Mouse (Mus musculus) kidney, postnatal 4 days (tissue): ENCODE measurements around the gene Gpha2.

ENCODE experiments used
- DNase-seq, 2 experiments: peaks; one replicate each; pipeline ENCODE4 v3.0.0; 2021; ENCODE audit warnings: mixed read lengths in 2 of 2

Gpha2 gene

DNA sequence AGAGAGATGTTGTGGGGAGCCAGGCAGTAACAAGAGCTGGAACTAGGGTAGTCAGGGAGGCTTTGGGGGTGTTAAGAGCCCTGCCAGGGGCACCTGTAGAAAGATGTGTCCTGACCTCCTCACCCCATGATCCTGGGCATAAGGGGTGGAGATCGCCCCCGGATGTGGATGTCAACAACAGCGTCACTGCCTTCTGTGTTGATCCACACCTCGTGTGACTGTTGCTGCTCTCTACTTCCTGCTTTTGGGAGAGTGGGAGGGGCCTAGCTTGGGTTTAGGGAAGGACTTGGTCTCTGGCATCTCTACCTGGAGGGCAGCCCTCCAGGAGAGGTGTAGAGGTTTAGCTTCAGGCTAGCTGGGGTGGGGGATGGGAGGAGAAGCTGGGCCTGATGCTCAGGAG is 16.1 kb downstream of the Gpha2 start:
- DNase-seq: peak; percentile 53 to 70

DNA sequence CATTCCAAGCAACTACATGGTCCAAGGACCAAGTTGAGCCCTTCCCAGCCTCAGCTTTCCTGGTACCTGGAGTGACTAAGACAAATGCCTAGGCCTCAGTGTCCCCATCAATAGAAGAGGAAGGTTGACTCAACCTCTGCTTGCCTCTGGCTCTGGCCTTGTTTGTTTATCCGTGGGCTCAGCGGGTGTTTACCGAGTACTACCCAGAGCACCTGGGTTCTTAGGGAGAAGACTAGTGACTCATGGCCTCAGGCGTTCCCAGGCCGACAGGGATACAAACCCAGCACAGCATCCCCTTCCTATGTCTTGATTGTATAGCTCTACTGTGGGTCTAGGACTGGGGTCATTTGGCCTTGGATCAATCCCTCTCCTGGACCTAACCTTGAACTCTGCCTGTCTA is 17.0 kb downstream of the Gpha2 start:
- DNase-seq: no peak

DNA sequence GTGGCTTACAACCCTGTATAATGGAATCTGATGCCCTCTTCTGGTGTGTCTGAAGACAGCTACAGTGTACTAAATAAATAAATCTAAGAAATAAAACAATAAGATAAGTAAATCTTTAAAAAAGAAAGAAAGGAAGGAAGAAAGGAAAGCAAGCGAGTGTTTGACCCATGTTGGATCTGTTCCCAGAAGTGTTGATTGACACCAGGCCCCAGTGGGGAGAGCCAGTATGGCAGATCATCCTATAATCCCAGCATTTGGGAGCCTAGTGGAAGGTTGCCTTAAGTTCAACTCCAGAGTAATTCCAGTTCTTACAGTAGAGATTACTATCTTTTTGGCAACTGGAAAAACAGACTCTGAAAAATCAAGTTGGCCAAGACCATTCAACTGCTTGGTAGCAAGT is 19.6 kb downstream of the Gpha2 start:
- DNase-seq: no peak

DNA sequence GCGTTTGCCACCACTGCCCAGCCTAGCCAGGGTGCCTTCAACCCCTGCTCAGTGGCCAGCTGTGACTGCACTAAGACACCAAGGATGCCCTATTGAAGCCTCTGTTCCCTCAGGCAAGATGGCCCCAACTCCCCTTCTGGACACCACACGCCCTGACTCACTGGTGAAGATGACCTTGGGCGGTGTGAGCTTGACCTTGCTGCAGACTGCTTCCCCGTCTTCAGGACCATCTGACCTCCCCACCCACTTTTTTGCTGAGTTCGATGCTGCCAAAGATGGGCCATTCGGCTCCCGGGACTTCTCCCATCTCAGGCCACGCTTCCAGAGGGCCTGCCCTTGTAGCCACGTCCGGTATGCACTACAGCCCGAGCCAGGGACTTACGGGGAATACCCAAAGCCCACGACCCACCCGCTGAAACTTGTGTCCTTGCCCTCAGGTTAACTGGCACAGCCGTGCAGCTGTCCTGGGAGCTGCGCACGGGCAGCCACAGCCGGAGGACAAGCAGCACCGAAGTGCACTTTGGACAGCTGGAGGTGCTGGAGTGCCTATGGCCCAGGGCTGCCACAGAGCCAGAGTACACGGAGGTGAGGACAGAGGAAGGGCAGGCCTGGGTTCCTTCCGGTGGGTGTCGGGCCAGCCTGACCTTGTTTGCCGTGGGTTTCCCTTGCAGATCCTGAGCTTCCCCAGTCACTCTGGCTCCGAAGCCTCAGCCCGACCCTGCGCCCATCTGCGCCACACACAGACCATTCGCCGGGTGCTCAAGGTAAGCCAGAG is 21.5 kb downstream of the Gpha2 start:
- DNase-seq: no peak

DNA sequence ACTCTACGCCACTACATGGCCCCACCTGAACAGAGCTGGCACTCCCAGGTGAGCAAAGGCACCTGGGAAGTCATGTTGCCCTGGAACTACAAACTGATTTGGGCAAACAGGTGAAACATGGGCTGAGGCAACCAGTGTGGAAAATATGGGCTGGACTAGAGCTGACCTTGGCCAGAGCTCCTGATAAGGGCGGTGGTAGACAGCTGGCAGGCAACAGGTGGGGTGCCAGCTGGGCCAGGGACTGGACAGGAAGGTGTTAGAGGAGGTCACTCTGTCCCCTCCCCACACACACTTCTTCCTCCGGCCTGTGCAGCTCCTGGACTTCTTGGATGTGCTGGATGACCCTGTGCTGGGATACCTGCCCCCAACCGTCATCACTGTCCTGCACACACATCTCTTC is 26.8 kb downstream of the Gpha2 start:
- no peak for DNase-seq

DNA sequence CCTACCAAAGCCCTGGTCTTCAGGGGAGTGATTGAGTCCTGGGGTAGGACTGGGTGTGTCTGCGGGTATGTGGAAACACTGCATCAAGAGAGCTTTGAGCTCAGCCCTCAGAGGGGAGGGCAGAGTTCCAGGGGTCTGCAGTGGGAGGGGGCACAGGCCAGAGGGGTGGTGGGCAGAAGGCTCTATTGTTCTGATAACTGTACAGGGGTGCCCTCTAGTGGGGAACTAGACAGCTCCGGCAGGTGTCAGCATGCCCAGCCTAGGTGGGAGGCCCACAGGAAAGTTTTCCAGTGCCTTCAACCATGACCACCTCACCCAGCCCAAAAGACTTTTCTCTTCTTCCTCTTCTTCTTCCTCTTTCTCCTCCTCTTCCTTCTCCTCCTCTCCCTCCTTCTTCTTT is 34.2 kb downstream of the Gpha2 start:
- DNase-seq: peak; percentile 53 to 60

DNA sequence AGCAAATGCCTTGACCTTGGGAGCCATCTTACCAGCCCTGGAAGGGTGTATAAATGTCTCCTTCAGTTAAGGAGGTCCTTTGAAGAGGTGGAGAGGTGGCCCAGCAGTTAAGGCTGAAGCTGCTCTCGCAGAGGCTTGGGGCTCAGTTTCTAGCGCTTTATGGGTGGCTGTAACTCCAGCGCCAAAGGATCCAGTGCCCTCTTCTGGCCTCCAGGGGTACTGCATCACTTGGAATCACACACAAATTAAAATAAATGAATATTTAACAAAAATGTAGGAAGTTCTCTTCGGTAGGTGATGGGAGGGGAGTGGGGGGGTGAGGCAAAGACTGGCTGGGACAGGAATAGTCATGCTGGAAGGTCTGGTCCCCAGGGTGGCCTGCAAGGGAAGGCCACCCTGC is 34.8 kb downstream of the Gpha2 start:
- no peak for DNase-seq

DNA sequence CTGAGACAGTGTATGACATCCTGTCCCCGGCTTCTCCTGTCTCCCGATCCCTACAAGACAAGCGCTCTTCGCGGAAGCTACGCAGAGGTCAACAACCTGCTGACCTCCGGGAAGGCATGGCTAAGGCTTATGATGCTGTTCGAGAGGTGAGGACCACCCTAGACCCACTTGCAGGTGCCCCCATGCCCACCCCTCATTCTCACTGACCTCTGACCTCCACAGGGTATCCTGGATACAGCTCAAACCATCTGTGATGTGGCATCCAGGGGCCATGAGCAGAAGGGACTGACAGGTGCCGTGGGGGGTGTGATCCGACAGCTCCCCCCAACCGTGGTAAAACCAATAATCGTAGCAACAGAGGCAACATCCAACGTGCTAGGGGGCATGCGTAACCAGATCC is 35.2 kb downstream of the Gpha2 start:
- DNase-seq: no peak

DNA sequence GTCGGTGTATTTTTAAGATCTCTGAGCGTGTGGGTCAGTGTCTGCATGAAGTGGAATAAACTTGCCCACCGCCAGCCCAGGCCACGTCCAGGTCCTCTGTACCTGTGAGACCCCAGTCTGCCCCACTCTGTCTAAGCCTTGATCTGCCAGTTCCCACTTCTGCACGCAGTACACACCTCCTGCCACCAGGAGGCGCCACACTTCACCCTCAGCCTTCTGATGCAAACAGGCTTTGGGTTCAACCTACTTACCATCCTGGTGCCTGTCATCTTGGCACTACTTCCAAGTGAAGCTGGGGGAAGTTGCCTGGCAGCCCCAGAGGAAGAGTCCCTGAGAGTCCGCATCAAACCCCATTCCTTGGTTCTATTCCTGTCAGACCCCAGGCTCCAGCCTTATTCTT is 36.0 kb downstream of the Gpha2 start:
- DNase-seq: peak; percentile 81 to 86

DNA sequence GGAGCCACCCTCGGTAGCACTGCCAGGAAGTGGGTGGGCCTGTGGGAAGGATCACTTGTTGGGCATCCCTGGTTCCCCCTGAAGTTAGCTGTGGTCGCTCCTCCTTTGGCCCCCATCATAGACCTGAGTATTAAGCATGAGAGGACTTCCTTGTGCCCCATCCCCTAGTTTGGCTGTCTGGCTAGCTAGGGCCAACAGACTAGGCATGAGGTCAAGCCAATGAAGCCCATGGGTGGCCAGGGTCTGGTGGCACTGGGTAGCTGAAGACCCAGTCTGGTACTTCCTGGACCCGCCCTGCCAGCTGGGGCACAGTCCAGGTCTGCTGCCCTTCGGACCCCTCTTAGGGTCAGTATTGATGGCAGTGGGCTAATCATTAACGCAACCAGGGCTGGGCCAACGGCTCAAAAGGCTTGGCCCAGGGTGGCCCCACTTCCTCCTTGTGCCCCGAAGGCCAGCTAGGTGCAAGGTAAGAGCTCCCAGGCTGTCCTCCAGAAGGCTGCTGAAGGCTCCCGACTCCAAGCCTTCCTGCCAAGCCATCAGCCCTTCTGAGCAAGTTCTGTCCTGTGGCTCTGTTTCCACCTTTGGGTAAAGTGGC is 36.8 kb downstream of the Gpha2 start:
- peak; percentile 58 to 75 for DNase-seq

DNA sequence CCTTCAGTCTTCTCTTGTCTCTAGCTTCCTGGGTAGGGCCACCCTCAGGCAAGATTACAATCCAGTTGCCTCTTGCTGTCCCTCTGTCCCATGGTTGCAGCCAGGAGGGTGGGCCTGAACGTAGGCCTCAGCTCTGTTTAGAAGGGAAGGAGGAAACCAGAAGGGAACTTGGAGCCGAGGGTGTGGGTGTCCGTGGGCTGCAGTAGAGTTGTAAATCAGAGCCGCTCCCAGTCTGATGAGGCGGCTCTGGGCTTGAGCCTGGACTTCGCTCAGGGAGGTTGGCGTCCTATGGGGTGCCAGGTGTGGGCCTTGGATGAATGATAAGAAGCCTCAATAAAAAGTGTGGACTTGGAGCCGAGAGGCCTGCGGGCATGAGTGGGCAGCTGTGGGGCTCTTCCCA is 38.0 kb downstream of the Gpha2 start:
- DNase-seq: no peak

DNA sequence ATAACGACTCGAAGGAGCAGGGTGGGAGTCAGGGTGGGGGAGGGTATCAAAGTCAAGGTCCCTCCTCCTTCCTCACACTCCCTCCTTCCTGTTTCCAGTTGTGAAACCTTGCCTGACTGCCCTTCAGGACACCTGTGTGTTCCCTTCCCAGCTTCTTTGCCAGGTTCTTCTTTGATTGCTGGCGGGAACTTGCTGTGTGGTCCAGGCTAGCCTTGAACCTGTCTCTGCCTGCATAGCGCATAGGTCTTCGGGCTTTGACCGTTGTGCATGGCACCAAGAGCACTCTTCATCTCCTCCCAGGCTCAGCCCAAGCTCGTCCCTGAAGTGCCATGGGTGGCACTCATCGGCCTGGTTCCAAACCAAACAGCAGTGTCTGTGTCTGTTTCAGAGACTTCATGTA is 38.8 kb downstream of the Gpha2 start:
- no peak for DNase-seq

DNA sequence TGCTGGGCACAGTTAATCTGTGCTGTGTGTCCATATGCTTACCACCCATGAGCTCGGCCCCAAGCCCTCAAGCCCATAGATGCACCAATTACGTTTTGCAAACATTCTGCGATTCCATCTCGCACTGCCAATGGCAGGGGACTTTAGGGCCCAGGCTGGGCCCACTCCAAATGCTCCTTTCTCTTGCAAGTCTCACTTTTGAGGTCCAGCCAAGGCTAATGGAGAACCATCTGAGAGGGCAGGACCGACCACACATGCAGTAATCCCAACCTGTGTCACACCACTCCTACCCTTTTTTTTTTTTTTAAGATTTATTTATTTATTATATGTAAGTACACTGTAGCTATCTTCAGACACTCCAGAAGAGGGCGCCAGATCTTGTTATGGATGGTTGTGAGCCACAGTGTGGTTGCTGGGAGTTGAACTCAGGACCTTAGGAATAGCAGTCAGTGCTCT is 39.6 kb downstream of the Gpha2 start:
- DNase-seq: no peak

DNA sequence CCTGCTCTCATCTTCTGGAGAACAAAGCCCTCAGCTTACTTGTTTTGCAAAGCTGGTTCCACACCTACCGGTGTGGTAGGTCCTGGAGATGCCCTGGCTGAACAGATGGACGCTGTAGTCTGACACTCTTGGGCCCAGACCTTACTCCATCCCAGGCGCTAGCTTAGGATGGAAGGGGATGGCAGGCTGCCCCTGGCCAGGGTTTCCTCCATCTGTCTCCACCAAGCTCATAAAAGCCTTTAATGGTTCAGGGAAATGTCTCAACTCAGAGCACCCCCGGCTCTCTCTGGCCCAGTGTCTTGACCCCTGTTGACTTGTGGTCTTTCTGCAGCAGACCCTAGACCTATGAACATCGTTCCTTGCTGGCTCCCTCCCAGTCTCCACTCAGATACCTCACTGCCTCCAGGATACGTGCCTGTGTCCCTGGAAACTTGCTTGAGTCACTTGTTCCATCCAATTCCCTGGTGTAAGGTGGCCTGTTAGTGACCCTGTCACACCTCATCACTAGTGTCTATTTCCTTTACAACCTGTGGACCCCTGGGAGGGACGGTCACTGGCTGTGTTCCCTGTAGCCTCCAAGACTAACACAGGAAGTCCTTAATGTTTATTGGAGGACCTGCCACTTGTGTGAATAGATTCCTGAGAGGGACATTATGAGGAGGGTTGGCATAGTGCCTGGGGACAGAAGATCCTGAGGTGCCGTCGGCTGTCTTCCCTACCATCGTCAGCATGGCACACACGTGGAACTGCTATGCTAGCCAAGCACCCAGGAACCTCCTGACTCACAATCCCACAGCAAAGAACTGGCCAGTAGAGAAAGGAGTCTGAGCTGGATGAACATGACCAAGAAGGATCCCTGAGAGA is 41.4 kb downstream of the Gpha2 start:
- DNase-seq: peak in 1 of 2 experiments; percentile 36

DNA sequence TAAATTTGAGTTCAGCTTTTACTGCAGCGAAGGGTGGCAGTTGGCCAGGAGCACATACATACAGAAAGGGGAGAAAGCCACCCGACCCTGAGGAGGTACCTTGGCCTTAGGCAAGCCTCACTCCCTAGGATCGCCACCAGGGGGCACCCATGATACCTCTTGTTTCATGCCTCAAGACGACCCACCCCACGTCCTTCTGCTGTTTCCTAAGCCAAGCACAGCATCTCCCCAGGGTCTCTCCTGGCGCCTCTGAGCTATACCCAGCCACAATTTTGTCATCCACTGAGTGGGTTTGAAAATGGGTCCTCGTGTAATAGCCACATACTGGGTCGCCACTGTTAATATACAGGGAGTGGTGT is 42.0 kb downstream of the Gpha2 start:
- DNase-seq: peak; percentile 93 to 94

DNA sequence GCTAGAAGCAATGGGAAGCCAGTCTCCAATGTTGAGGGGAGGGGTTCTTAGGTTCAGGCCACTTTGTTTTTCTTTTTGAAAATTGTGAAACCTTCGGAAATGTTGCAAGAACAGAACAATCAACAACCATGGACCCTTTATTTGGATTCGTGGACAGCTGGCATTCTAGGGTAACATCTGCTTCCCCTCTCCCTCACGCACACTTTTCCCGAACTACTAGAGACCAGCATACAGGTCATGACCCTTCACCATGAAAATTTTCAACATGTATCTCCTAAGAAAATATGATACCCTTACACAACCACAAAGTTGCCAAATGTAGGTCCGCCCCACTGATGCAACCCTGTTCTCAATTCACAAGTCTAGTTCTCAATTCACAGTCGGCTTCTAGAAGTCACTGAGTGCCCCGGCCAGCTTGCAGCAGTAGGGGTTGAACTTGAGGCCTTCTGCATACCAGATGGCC is 42.5 kb downstream of the Gpha2 start:
- DNase-seq: no peak

DNA sequence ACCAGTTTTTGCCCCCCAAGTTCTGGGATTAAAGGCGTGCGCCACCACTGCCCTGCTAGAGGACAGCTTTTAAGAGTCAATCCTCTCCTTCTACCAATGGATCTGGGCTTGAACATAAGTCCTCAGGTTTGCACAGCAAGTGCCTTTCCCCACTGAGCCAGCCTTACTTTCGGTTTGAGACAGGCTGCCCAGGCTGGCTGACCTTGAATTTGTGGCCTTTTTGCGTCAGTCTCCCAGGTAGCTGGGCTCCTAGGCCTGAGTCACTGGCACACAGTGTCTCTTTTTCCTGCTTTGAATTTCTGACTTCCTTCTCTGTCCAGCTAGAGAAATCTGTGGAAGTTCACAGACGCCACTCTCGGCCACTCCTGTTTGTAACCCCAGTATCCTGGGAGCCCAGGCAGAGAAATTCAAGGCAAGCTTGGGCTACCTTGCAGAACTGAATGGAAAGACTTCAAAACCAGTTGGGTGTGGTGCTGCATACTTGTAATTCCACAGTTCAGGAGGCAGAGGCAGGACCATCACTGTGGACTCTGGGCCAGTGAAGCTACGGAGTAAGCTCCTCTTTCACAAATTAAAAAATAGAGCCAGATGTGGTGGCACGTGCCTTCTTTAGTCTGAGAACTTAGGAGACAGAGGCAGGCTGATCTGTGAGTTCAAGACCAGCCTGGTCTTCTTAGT is 43.8 kb downstream of the Gpha2 start:
- no peak for DNase-seq

DNA sequence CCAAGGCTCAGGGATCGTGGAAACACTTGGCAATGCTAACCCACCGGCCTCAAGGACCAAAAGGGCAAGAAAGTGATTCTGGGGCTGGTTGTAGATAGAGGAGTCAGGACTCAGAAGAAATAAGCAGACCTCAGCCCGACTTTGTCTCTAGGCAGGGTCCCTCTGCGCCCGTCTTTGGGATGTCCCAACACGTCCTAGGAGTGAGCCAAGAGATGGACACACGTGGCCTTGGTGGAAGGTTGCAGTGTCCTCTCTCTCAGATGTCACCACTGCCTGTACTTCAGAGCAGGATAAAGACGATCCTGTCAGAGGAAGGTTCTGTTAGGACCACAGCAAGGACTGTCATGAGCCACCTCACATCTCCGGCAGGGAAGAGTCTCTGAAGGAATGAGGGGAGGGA is 44.5 kb downstream of the Gpha2 start:
- DNase-seq: no peak

DNA sequence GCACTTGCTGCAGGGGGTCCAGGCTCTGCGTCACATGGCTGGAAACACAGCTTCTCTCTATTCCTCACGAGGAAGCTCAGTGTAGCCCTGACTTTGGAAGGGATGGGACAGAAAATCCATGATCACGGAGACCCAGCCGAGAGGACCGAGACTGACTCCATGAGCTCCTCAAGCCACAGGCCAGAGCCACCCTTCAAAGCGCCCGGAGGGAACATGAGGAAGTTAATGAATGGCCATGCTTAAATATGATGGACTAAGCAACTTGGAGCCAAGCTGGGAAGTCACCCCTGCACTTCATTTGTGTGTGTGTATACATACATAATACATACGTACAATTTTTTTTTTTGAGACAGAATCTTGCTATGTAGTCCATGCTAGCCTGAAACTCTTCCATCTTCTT is 45.0 kb downstream of the Gpha2 start:
- peak in 1 of 2 experiments; percentile 49 for DNase-seq

DNA sequence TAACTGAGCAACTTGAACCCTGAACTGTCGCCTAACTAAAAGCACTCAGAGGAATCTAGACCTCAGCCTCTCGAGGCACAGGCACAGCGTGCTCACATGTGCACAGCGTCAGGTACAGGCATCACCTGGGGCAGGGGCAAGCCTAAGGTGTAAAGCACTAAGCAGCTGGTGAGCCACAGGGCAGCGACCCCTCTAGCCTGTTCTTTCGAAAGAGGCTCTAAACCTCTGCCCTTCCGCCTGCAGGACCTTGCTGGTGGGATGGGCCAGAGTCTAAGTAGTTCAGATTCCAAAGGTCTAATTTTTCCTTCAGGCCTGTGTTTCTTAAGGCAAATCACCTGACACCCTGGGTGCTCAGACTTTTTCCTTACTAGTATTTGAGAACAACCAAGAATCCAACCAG is 45.9 kb downstream of the Gpha2 start:
- peak; percentile 24 to 62 for DNase-seq

DNA sequence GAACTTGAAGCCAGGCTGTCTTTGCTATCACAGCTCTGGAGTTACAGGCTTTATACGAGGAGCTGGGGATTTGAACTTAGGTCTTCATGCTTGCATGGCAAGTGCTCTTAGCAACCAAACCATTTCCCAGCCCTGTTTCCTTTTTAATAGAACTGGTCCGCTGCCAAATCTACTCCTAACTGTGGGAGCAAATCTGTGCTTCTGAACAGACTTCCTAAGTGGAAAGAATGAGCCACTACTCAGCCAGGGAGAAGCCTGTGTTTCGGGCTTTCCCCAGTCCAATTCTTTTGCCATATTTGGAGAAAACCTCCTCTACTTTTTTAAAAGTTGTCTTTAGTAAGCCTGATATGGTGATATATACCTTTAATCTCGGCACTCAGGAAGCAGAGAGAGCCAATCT is 46.6 kb downstream of the Gpha2 start:
- DNase-seq: no peak

DNA sequence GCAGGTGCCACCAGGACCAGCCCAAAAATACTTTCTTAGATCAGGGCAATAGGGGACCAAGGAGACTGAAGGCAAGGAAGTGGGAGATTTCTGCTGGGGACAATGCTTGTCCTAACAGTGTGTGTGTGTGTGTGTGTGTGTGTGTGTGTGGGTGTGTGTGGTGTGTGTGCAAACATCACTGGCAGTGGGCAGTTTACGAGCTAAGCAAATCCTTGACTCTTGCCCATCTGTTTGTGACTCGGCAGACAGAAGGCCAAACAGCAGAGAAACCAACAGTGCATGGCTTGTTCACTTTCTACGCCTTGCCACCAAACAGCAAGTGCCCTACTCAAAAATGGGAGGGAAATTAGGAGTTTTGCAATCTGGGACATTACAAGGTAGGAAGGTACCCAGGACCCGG is 47.4 kb downstream of the Gpha2 start:
- no peak for DNase-seq

DNA sequence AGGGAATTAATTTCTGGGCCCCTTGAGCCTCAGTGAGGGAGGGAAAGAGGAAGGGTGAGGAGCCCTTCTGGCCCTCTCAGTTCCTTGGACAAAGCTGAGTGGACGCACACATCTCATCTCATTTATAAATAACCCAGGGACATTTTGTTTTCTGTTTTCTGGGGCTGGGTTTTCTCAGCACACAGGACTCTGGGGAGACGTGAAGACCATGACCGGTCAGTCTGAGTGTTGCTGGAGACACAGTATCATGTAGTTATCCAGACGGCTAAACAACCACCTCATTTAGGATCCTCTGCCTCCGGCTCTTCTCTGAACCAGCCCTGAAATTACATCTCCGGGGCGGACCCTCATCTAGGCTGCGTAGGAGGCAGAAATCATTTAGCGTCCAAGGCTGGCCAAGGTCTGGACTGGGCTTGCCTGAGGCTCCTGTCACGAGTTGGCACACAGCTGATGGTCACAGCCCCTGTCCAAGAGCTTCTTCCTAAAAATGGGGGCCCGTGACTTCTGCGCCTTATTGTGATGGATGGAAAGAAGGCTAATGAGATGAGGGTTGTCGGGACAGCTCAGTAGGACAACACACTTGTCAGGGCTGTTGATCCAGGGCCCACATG is 47.9 kb downstream of the Gpha2 start:
- no peak for DNase-seq
